Mouse (Mus musculus) frontal cortex, adult 2 months (tissue): Measurements from ENCODE around the gene Cdh18. TPM values are rescaled to one million over a fixed set of nuclear protein-coding genes. Genes with fewer than 3 reads are reported as not detected.

ENCODE experiments used
- DNase-seq, 2 experiments: peaks; one replicate each; pipeline ENCODE4 v3.0.0; 2022; ENCODE audit warnings: low spot score in 1 of 2; ENCODE audit errors: extremely low spot score in 1 of 2
- polyA plus RNA-seq: library from polyadenylated mRNA; depleted of rRNA; stranded (reverse); fragments of >200 nt; gene quantifications from 2 replicates; pipeline ENCODE4 v1.2.3, GENCODE M21; 2012

Cdh18 gene
- polyA plus RNA-seq, 1 experiment = 12.4 TPM

GRCm38 (mm10) chr15:23418158-23418557 lies 869.3 kb downstream of the Cdh18 start:
- DNase-seq = no peak

GRCm38 (mm10) chr15:23420010-23420409 lies 871.2 kb downstream of the Cdh18 start:
- peak in 1 of 2 experiments; percentile 40 for DNase-seq

GRCm38 (mm10) chr15:23430021-23430420 lies 881.2 kb downstream of the Cdh18 start:
- DNase-seq = no peak

DNA sequence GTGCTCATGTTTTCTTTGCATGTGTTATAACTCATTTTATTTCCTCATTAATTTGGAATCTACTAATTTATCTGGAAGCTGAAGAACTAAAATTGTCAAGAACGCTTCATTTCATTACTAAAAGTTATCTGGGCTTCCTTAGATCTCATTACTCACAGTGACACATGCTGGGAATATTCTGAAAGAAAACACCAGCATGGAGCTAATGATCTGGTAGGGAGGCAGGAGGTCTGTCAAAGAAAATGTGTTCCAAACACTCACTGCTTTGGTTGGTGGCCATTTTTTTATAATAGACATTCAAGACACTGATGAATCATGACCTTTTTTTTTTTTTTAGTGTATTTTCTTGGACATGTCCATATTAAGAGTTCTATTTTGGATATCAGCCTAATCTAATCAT lies 899.7 kb downstream of the Cdh18 start:
- no peak for DNase-seq

DNA sequence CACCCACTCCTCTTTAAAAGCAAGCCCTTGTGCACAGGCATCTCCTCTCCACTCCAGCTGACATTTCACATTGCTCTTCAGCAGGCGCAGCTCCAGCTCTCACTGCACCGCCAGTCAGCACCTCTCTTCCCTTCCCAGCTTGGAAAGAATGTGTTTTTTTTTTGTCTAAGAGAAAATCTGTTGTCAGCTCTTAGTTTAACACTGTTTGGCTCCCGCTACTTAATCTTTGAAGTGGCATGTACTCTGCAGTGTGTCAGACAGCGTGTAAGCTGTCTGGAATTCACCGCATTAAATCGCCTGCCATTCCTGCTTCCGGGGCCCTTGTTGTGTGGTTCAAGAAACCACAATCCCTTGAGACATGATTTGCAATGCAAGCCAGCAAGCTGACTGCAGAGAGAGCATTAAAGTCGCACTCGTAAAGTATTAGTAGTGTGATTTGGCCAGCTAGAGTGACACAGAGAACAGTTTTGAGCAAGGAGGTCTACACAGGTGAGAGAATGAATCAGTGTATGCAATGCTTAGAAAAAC lies 903.3 kb downstream of the Cdh18 start:
- DNase-seq = peak in 1 of 2 experiments; percentile 25

- DNase-seq = no peak
Observed at GRCm38 (mm10) chr15:23453331-23453730, 904.5 kb downstream of the Cdh18 start.

DNA sequence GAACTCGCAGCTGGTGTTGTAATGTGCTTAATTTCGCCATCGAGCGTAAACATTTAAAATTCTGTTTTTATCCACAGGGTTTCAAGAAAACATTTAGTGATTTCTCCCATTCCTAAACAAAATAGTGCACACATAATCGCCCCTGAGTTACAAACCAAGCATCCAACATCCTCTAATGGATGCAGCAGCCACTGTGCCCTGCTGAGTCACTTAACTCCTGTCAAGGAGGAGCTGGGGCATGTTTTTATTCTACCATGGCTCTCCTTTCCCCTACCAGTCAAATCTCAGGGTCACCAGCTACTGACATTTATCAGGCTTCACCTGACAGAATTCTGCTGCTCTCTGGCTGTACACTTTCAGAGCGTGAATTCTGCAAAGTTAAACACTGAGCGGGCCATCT lies 906.5 kb downstream of the Cdh18 start:
- no peak for DNase-seq

- DNase-seq = no peak
Observed at GRCm38 (mm10) chr15:23457401-23457800, 908.6 kb downstream of the Cdh18 start.

DNA sequence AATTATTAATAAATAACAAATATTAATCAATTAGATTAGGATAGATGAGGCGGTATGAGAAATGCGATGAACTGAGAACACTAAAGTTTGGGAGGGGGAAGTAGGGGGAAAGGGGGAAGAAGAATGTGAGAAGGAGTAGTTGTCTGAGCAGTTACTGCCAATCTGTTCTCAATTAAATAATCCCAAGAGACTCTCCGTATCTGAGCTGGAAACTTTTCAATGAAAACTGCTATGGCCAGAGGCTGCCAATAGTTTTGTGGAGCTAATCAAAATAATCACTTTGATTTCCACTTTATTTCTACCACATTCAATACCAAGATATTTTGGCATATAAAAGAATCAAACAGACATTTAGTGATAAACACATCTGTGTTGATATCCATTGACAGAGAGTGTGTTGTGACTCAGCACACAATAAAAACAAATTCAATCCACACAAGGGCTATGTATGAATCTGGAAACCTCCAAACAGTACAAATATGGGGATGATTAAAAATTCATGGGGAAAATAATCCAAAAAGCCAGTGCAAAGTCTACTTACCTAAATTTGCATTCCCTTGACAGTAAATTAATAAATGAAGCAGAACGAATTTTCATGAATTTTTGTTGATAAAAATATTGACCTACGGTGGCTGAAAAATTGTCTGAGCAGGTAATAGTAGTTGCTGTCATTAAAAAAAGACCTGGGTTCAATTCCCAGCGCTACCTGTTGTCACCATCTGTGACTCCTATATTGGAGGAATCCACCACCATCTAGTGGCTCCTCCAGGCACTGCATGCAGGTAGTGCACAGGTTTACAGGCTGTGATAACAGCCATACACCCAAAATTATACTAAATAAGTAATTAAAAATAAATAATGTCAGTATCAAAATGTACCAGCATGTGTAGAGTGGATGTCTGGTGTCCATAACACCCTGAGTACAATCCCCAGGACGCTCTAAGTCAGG lies 922.0 kb downstream of the Cdh18 start:
- peak in 1 of 2 experiments; percentile 12 for DNase-seq

- peak; percentile 7 to 81 for DNase-seq
Observed at GRCm38 (mm10) chr15:23486306-23486705, 937.5 kb downstream of the Cdh18 start.

- no peak for DNase-seq
Observed at GRCm38 (mm10) chr15:23506480-23506879, 957.7 kb downstream of the Cdh18 start.

- no peak for DNase-seq
Observed at GRCm38 (mm10) chr15:23509694-23510093, 960.9 kb downstream of the Cdh18 start.

GRCm38 (mm10) chr15:23515786-23516185 lies 967.0 kb downstream of the Cdh18 start:
- no peak for DNase-seq

GRCm38 (mm10) chr15:23518079-23518478 lies 969.3 kb downstream of the Cdh18 start:
- no peak for DNase-seq
